ENCODE assay signal across 8 mouse cellular contexts in the genomic region with DNA sequence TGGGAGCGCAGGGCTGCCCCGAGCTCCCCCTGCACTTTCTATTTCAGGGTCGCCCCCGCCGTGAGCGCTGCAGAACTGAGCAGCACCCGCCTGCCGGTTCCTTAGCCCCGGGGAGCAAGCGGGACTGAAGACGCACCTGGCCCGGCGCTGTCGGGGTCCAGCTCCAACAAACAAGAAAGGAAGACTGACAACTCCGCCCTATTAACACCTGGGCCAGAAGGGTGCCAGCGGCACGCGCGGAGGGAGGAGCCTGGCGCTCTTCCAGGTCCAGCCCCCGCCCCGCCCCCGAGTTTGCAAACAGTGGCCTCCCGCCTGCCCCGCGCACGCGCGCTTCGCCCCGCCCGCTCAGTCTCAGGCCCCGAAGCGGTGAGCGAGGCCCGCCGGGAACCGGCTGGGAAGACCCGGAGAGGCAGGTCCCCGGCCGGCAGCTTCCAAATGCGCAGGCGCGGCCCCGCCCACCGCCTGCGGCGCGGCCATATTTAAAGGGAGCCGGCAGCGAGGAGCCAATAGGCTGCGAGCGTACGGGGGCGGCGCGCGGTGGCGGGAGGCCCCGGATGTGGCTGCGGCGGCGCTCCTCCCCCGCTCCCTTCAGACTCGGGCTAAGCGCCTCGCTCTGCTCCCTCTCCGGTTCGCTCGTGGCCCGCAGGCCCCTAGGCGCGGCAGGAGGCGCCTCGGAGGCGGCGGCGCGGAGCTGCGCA. TPM values are rescaled to one million over a fixed set of nuclear protein-coding genes. Genes with fewer than 3 reads are reported as not detected.
DNase-seq lines count a peak whose midpoint lies in the region; ATAC-seq lines count a peak whose summit lies in the region.

A gene (plus strand): TSS at position 587 of the 698 bp plus-strand sequence.

- peak within 1 kb of the TSS; percentile 88 for H3K9ac ChIP-seq in intestine, embryonic 14.5 days (ENCODE audit: low read length)

- peaks cover 17% of the 10 kb centered on the region for H3K27me3 ChIP-seq in intestine, embryonic 14.5 days (replicated peaks; ENCODE audit: control insufficient read depth, insufficient read depth, low read length)

- peak within 1 kb of the TSS; percentile 93 for H3K4me2 ChIP-seq in intestine, embryonic 14.5 days (ENCODE audit: low read length)

- intact Hi-C loops in left cerebral cortex, postnatal 14 days (cut with DNase I): loop anchor here (1.0 to 2.0 kb wide), 2 partner anchors 18 to 48 kb away; a partner anchor contains a TSS

- peak within 1 kb of the TSS; percentile 89 for H3K27ac ChIP-seq in intestine, embryonic 14.5 days (ENCODE audit: low read depth)

- DNase-seq in adrenal gland, adult (ENCODE audit: inconsistent age in 2 of 2, low spot score in 1 of 2): peak; percentile 100
- DNase-seq in embryo, embryonic 10.5 days (ENCODE audit: low spot score): peak; percentile 98
- peak; percentile 100 for DNase-seq in gastrocnemius, postnatal 25 days
- DNase-seq in intestine, embryonic 14.5 days (ENCODE audit: low spot score): peak; percentile 96
- peak; percentile 98 to 99 for DNase-seq in left cerebral cortex, postnatal 14 days (ENCODE audit: low spot score in 2 of 2)
- peak; percentile 97 for DNase-seq in mesoderm, embryonic 11.5 days (ENCODE audit: low read depth, low spot score)
- peak; percentile 97 for DNase-seq in right cerebral cortex, postnatal 36 days (ENCODE audit: low spot score in 2 of 2)
- peak; percentile 99 for DNase-seq in yolk sac, embryonic 10.5 days (ENCODE audit: low spot score)

- H3K9me3 ChIP-seq in intestine, embryonic 14.5 days (ENCODE audit: control insufficient read depth, low read length): no peaks in the 10 kb centered on the region

- peaks cover 27% of the 10 kb centered on the region for H3K4me1 ChIP-seq in intestine, embryonic 14.5 days (replicated peaks; ENCODE audit: control insufficient read depth, insufficient read depth, low read length)

- H3K4me3 ChIP-seq in intestine, embryonic 14.5 days (ENCODE audit: low read depth, low read length): peak within 1 kb of the TSS; percentile 85

- ATAC-seq in intestine, embryonic 14.5 days (replicated peaks; ENCODE audit: low FRiP score, low TSS enrichment, low read depth): peak; percentile 92

- H3K36me3 ChIP-seq in intestine, embryonic 14.5 days (ENCODE audit: control insufficient read depth, insufficient read depth, low read length): peaks cover 21% of the 10 kb centered on the region

- under 1% methylated on average over 69 of the region's 80 CpGs for WGBS in intestine, embryonic 14.5 days

RNA-seq across cellular contexts. Expression of the gene that starts here (rescaled TPM):
- 10 to 100 TPM; 39.7 to 43.9 TPM for total RNA-seq in gastrocnemius, postnatal 25 days (2021)
- polyA plus RNA-seq in intestine, embryonic 14.5 days (2014; fragmentation: Nextera tagmentation; extraction: Ambion mirVana): 6.2 and 6.3 TPM in 2 replicates
- 100 to 1,000 TPM; 129 to 133 TPM for total RNA-seq in left cerebral cortex, postnatal 14 days (2021)

Comparison
In these comparisons a context has a peak if more than half of its experiments do, and no peak if none do; other contexts are left out.
1. Peak in every context shown above with its lines: DNase-seq, ATAC-seq, H3K4me3 ChIP-seq and H3K27ac ChIP-seq.